Mouse (Mus musculus) layer of hippocampus, adult 8-10 months (tissue): ENCODE measurements around the gene Olfr1157. TPM values are rescaled to one million over a fixed set of nuclear protein-coding genes. Genes with fewer than 3 reads are reported as not detected.

Source experiments
- DNase-seq, 2 experiments: peaks; one replicate each; pipeline ENCODE4 v3.0.0; 2022; ENCODE audit warnings: low spot score in 2 of 2
- total RNA-seq, 4 experiments: library from RNA; stranded (reverse); gene quantifications; 2 replicates each; pipeline ENCODE4 v1.2.4; 2022

Gene Olfr1157
- total RNA-seq: not detected

DNA sequence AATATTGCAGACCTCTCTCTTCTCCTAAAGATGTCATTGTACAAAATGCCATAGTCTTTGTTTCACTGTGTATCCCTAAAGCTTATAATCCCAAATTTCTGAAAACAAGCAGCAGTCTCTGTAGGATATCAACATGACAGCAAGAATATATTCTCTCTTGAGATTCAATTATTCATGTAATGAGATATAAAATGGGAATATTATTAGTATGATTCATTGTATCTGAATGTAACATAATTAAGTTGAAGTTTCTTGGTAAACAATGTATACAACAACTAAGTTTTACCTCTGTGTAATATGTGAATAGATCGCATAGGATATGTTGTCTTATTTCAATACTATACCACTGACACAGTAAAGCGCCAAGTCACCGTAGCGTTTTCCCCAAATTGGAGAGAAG, at the start of gene Olfr1157:
Gene Olfr1157 (minus strand): TSS at position 101 of the 400 bp plus-strand sequence.
- no peak for DNase-seq

GRCm38 (mm10) chr2:88007515-88008318, 39.6 kb upstream of the Olfr1157 start, which contains the start of gene Olfr1160:
Gene Olfr1160 (minus strand): TSS chr2:88008268.
- DNase-seq: no peak

DNA sequence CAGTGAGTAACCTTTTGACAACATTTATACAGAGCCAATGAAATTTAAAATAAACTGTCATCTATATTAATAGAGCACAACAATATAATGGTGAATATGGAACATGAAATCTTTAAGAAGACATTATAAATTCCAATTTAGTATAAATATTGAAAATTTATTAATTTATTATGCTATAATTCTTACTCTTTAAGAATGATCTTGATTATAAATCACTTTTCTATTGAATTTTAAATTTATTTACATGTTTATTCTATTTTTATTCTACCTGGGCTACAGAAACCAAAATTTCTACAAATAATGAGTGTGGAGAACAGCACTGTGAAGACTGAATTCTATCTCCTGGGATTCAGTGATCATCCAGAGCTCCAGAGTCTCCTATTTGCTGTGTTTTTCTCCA, 21.7 kb upstream of the Olfr1157 start, which contains the start of gene Olfr1158:
Gene Olfr1158 (plus strand): TSS at position 301 of the 400 bp plus-strand sequence.
- DNase-seq: no peak

DNA sequence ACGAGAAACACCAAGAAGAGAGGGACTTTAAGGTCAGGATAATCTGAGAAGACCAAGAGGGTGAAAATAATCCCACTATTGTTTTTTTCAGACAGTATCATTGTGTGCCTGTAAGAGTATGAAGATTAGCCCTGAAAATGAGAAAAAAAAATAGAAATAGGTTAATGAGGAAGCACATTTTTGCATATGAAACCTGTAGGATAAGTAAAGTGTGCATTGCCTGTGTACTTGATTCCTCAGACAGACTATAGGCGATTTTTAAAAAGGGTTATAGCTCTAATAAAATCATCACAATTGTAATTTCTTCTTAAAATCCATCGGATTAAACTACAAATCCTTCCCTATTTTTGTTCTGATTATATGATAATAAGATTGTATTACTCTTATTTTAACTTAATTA, 6.5 kb upstream of the Olfr1157 start, which contains the start of gene Olfr74:
Gene Olfr74 (minus strand): TSS at position 101 of the 400 bp plus-strand sequence.
- DNase-seq: no peak

GRCm38 (mm10) chr2:87953000-87953399, 15.1 kb downstream of the Olfr1157 start, which contains the start of gene Olfr1156:
Gene Olfr1156 (minus strand): TSS chr2:87953100.
- DNase-seq: no peak

GRCm38 (mm10) chr2:87945037-87945436, 23.1 kb downstream of the Olfr1157 start, which contains the start of gene Olfr1155:
Gene Olfr1155 (minus strand): TSS chr2:87945137.
- no peak for DNase-seq

Other genes starting within 250 kb of the Olfr1157 start
- not detected for gene Olfr1138, start 228.3 kb downstream of the Olfr1157 start, total RNA-seq
- gene Olfr1140, start 224.5 kb downstream of the Olfr1157 start, total RNA-seq: not detected
- not detected for gene Olfr1141, start 214.3 kb downstream of the Olfr1157 start, total RNA-seq
- gene Olfr152, start 188.8 kb downstream of the Olfr1157 start, total RNA-seq: not detected
- not detected for gene Olfr1143, start 167.7 kb downstream of the Olfr1157 start, total RNA-seq
- gene Olfr1145, start 158.5 kb downstream of the Olfr1157 start, total RNA-seq: not detected
- gene Olfr1148, start 137.8 kb downstream of the Olfr1157 start, total RNA-seq: not detected
- gene Olfr1150-ps1, start 124.3 kb downstream of the Olfr1157 start, total RNA-seq: not detected
- not detected for gene Olfr1151, start 112.4 kb downstream of the Olfr1157 start, total RNA-seq
- not detected for gene Olfr1152, start 101.8 kb downstream of the Olfr1157 start, total RNA-seq
- not detected for gene Olfr1153, start 73.3 kb downstream of the Olfr1157 start, total RNA-seq
- not detected for gene Olfr1154, start 63.1 kb downstream of the Olfr1157 start, total RNA-seq
- gene Olfr1155, start 23.2 kb downstream of the Olfr1157 start, total RNA-seq: not detected
- gene Olfr1156, start 15.2 kb downstream of the Olfr1157 start, total RNA-seq: not detected
- gene Olfr74, start 6.4 kb upstream of the Olfr1157 start, total RNA-seq: not detected
- not detected for gene Olfr1158, start 21.8 kb upstream of the Olfr1157 start, total RNA-seq
- not detected for gene Olfr1160, start 40.0 kb upstream of the Olfr1157 start, total RNA-seq
- not detected for gene Olfr1161, start 54.5 kb upstream of the Olfr1157 start, total RNA-seq
- gene Olfr73, start 69.4 kb upstream of the Olfr1157 start, total RNA-seq: not detected
- gene Olfr1162, start 82.8 kb upstream of the Olfr1157 start, total RNA-seq: not detected
- gene Olfr1163, start 103.5 kb upstream of the Olfr1157 start, total RNA-seq: not detected
- gene Olfr1164, start 125.7 kb upstream of the Olfr1157 start, total RNA-seq: not detected
- not detected for gene Olfr1166, start 160.0 kb upstream of the Olfr1157 start, total RNA-seq
- not detected for gene Olfr1167, start 186.9 kb upstream of the Olfr1157 start, total RNA-seq
- not detected for gene Olfr1168, start 213.6 kb upstream of the Olfr1157 start, total RNA-seq